Mouse (Mus musculus): Measurements from ENCODE around the gene Tradd. TPM values are rescaled to one million over a fixed set of nuclear protein-coding genes. Genes with fewer than 3 reads are reported as not detected.

Gene Tradd
- polyA plus RNA-seq, 1 experiment from 2014 or later = 14.3 TPM

DNA sequence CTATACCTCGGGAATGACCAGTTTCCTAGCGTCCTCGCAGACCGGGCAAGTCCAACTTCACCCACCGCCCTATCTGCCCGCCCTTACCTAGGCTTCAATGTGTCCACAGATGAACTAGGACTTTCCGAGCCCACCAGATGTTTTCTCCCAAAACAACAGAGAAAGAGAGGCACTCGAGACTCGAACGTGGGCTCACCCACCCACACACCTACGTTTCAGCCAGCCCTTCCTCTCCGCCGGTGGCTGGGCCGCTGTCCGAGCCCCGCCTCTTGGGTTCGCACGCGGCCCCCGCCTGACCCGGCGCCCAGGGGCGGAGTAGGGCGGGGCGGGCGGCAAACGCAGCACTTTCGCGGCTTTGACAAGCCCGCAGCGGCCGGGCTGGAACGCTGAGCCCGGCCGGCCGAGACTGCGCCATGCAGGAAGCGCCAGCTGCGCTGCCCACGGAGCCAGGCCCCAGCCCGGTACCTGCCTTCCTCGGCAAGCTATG is 5.1 kb upstream of the Tradd start, which contains the start of gene Hsf4:
Hsf4 (plus strand) TSS at position 341 of the 487 bp plus-strand sequence.
- WGBS = 0% methylated on average over 38 of the region's 42 CpGs
- Histone ChIP-seq H3K4me1 (replicated peaks; ENCODE audit: control insufficient read depth, insufficient read depth, low read length) (peaks cover 13% of the 10 kb centered on the region; the same call in 1 of the 2 replicates), H3K36me3 (ENCODE audit: control insufficient read depth, insufficient read depth, low read length) (no peaks in the 10 kb centered on the region), H3K9ac (ENCODE audit: low read depth, low read length) (peak within 1 kb of the TSS; percentile 42; the same call in 1 of the 2 replicates), H3K4me3 (ENCODE audit: low read depth, low read length) (peak within 1 kb of the TSS; percentile 39), H3K27me3 (ENCODE audit: control insufficient read depth, insufficient read depth, low read length) (peaks cover 91% of the 10 kb centered on the region), H3K27ac (ENCODE audit: low read depth, low read length) (no peak within 1 kb of the TSS), H3K9me3 (ENCODE audit: control insufficient read depth, low read length) (no peaks in the 10 kb centered on the region), H3K4me2 (replicated peaks; ENCODE audit: low read depth, low read length) (peak within 1 kb of the TSS; percentile 76)
- no peak for ATAC-seq (ENCODE audit: low FRiP score)
- peak; percentile 59 for DNase-seq (ENCODE audit: low spot score)

DNA sequence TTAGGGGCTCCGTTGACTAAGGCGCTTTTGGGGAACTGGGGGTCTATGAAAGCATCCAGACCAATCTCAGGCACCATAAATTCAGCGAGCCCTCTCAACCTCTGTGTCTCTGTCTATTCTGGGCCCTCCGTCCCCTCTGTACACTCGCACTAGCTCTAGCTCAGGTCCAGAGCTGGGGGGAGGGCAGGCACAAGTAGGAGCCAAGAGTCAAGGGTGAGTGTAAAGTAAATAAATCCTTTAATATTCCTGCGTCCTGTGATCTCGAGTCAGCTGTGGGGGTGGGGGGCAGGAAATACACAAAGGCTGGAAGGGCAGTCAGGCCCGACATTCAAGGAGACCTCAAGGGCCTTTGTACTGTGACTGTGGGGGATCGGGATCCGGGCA is 4.7 kb upstream of the Tradd start:
- Histone ChIP-seq H3K27ac (ENCODE audit: low read depth, low read length) (no peak overlapping the region), H3K9ac (ENCODE audit: low read depth, low read length) (peak overlapping the region; percentile 42; the same call in 1 of the 2 replicates), H3K4me2 (replicated peaks; ENCODE audit: low read depth, low read length) (peak overlapping the region; percentile 76), H3K27me3 (ENCODE audit: control insufficient read depth, insufficient read depth, low read length) (peaks cover 93% of the 10 kb centered on the region), H3K4me1 (replicated peaks; ENCODE audit: control insufficient read depth, insufficient read depth, low read length) (peaks cover 13% of the 10 kb centered on the region; the same call in 1 of the 2 replicates), H3K4me3 (ENCODE audit: low read depth, low read length) (peak overlapping the region; percentile 39), H3K36me3 (ENCODE audit: control insufficient read depth, insufficient read depth, low read length) (no peaks in the 10 kb centered on the region), H3K9me3 (ENCODE audit: control insufficient read depth, low read length) (no peaks in the 10 kb centered on the region)
- 0% methylated on average over 10 of the region's 10 CpGs for WGBS
- no peak for DNase-seq (ENCODE audit: low spot score)
- ATAC-seq (ENCODE audit: low FRiP score) = peak; percentile 21

DNA sequence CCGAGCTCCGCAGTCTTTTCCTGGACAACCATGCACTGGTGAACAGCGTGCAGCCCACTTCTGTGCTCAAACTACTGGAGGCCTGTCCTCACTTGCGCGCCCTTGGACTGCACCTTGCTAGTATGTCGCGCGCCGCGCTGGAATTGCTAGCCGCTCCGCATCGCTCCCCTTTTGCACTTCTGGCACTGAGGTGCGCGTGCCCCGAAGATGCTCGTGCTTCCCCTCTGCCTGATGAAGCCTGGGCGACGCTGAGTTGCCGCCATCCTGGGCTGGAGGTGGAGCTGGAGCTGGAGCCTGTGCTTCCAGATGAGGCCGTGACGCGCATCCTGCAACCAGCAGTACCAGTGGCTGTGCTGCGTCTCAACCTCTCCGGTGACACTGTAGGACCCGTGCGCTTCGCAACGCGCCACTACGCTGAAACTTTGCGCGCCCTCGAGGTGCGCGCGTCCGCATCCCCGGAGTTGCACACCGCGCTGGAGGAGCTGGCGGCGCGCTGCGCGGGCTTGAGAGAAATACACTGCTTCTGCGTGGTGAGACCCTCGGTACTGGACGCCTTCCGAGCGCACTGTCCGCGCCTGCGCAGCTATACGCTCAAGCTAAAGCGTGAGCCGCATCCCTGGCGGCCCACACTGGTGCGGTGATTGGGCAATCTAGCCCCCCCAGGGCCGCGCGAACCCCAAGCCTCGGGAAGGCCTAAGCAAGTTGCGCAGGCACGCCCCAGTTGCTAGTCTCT is 4.1 kb upstream of the Tradd start:
- Histone ChIP-seq H3K27me3 (ENCODE audit: control insufficient read depth, insufficient read depth, low read length) (peaks cover 92% of the 10 kb centered on the region), H3K9me3 (ENCODE audit: control insufficient read depth, low read length) (no peaks in the 10 kb centered on the region), H3K27ac (ENCODE audit: low read depth, low read length) (no peak overlapping the region), H3K4me3 (ENCODE audit: low read depth, low read length) (peak overlapping the region; percentile 39), H3K4me2 (replicated peaks; ENCODE audit: low read depth, low read length) (peak overlapping the region; percentile 76), H3K9ac (ENCODE audit: low read depth, low read length) (peak overlapping the region; percentile 42; the same call in 1 of the 2 replicates), H3K36me3 (ENCODE audit: control insufficient read depth, insufficient read depth, low read length) (no peaks in the 10 kb centered on the region), H3K4me1 (replicated peaks; ENCODE audit: control insufficient read depth, insufficient read depth, low read length) (peaks cover 13% of the 10 kb centered on the region; the same call in 1 of the 2 replicates)
- DNase-seq (ENCODE audit: low spot score) = peak; percentile 86
- peak; percentile 78 for ATAC-seq (ENCODE audit: low FRiP score)
- under 1% methylated on average over 65 of the region's 65 CpGs for WGBS

DNA sequence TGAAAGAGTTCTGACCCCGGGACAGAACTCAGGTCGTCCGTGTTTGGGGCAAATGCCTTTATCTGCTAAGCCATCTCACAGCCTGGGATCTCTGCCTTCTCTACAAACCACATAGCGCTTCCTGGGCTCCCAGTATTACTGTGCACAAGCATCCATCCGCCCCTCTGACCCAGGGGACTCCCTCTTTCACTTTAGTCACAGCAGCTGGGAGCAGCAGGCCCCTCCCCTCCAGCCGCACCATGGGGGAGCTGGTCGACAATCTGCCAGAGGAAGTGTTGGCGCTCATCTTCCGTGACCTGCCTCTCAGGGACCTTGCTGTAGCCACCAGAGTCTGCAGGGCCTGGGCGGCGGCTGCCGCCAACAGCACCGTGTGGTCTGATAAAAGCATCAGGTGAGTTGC is 2.4 kb upstream of the Tradd start:
- WGBS = 7% methylated on average over 13 of the region's 13 CpGs
- no peak for DNase-seq (ENCODE audit: low spot score)

DNA sequence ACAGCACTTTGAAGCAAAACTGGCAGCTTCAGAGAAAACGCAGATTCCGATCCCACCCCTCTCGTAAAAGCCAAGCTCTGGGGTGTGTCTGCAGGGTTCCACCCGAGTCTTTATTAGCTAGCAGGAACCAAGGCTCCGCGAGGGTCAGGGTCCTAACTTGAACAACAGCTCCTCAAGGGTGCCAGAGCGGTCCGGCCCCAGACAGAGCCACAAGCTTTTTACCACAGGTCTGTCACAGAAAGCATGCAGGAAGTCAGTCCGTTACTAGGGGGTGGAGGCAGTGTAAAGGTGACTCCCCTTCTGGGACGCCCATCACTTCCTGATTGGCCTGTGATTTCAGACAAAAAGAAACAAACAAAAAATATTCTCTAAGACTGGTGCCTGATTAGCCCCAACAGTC is 719 bp upstream of the Tradd start:
- no peak overlapping the region for H3K9ac ChIP-seq (ENCODE audit: low read depth, low read length)
- no peak overlapping the region for H3K27ac ChIP-seq (ENCODE audit: low read depth, low read length)
- DNase-seq (ENCODE audit: low spot score) = peak; percentile 23
- no peaks in the 10 kb centered on the region for H3K9me3 ChIP-seq (ENCODE audit: control insufficient read depth, low read length)
- H3K36me3 ChIP-seq (ENCODE audit: control insufficient read depth, insufficient read depth, low read length) = no peaks in the 10 kb centered on the region
- H3K27me3 ChIP-seq (ENCODE audit: control insufficient read depth, insufficient read depth, low read length) = peaks cover 81% of the 10 kb centered on the region
- H3K4me1 ChIP-seq (replicated peaks; ENCODE audit: control insufficient read depth, insufficient read depth, low read length) = peaks cover 8% of the 10 kb centered on the region; the same call in 1 of the 2 replicates
- 0 out of 2 replicates have a peak overlapping the region, but pooled peaks have one; percentile 81 for H3K4me2 ChIP-seq (replicated peaks; ENCODE audit: low read depth, low read length)
- H3K4me3 ChIP-seq (ENCODE audit: low read depth, low read length) = peak overlapping the region; percentile 60; the same call in 1 of the 2 replicates
- no peak for ATAC-seq (ENCODE audit: low FRiP score)
- 15% methylated on average over 10 of the region's 10 CpGs for WGBS

More for the DNA sequence above, 2.4 kb upstream of the Tradd start:
- Histone ChIP-seq H3K4me2 (replicated peaks; ENCODE audit: low read depth, low read length) (no peak overlapping the region), H3K9ac (ENCODE audit: low read depth, low read length) (no peak overlapping the region), H3K36me3 (ENCODE audit: control insufficient read depth, insufficient read depth, low read length) (no peaks in the 10 kb centered on the region), H3K27me3 (ENCODE audit: control insufficient read depth, insufficient read depth, low read length) (peaks cover 87% of the 10 kb centered on the region), H3K9me3 (ENCODE audit: control insufficient read depth, low read length) (no peaks in the 10 kb centered on the region), H3K4me1 (replicated peaks; ENCODE audit: control insufficient read depth, insufficient read depth, low read length) (peaks cover 13% of the 10 kb centered on the region; the same call in 1 of the 2 replicates), H3K27ac (ENCODE audit: low read depth, low read length) (no peak overlapping the region), H3K4me3 (ENCODE audit: low read depth, low read length) (no peak overlapping the region)
- no peak for ATAC-seq (ENCODE audit: low FRiP score)

DNA sequence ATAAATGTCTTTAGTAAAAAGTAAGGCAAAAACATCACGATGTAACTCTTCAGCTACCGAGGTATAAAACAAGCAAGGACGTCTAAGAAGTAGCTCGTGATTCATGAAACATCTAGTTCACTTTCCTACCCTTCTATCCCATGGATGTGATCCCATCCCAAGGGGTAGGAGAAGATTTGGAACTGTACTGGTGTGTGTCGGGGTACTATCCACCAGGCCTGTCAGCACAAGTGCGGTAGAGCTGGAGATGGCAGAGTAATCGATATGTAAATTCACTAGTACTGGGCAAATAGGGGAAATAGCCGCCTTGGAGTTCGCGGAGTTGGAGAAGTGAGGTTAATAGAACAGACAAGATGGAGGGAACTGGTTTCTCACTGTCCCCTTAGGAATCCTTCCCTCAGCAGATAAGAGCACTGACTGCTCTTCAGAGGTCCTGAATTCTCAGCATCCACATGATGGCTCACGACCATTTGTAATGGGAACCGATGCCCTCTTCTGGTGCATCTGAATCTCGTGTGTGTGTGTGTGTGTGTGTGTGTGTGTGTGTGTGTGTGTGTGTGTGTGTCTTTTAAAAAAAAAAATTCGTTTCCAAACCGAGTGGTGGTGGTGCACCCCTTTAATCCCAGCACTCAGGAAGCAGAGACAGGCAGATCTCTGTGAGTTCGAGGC is 1.0 kb downstream of the Tradd start:
- Histone ChIP-seq H3K27ac (ENCODE audit: low read depth, low read length) (no peak overlapping the region), H3K9me3 (ENCODE audit: control insufficient read depth, low read length) (no peaks in the 10 kb centered on the region), H3K9ac (ENCODE audit: low read depth, low read length) (no peak overlapping the region), H3K4me3 (ENCODE audit: low read depth, low read length) (no peak overlapping the region), H3K4me1 (replicated peaks; ENCODE audit: control insufficient read depth, insufficient read depth, low read length) (peaks cover 6% of the 10 kb centered on the region; the same call in 1 of the 2 replicates), H3K36me3 (ENCODE audit: control insufficient read depth, insufficient read depth, low read length) (no peaks in the 10 kb centered on the region), H3K4me2 (replicated peaks; ENCODE audit: low read depth, low read length) (no peak overlapping the region), H3K27me3 (ENCODE audit: control insufficient read depth, insufficient read depth, low read length) (peaks cover 80% of the 10 kb centered on the region)
- DNase-seq (ENCODE audit: low spot score) = no peak
- ATAC-seq (ENCODE audit: low FRiP score) = no peak
- WGBS = 39% methylated on average over 16 of the region's 16 CpGs

DNA sequence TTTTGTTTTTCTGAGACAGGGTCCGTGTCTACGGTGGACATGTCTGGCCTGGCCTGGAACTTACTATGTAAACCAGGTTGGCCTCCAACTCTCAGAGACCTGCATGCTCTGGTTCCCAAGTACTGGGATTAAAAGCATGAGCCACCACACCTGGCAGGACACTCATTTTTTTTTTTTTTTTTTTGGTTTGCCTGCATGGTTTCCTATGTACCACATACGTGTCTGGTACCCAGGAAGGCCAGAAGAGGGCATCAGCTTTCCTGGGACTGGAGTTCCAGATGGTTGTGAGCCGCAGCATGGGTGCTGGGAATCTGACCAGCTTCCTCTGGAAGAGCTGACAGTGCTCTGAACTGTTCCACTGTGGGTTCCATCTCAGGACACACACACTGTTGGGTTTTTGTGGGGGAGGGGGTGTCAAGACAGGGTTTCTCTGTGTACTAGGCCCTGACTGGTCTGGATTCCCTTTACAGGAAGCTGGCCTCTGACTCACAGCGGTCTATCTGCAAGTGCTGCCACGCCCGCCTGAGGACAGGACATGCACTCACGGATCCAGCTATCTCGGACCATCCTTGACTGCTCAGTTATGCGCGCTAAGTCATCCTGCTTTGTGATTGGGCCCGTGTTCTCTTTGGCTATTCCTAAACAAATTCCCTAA is 3.0 kb downstream of the Tradd start:
- WGBS = 86% methylated on average over 12 of the region's 12 CpGs
- H3K36me3 ChIP-seq (ENCODE audit: control insufficient read depth, insufficient read depth, low read length) = no peaks in the 10 kb centered on the region
- no peak for DNase-seq (ENCODE audit: low spot score)
- peaks cover 71% of the 10 kb centered on the region for H3K27me3 ChIP-seq (ENCODE audit: control insufficient read depth, insufficient read depth, low read length)
- ATAC-seq (ENCODE audit: low FRiP score) = no peak
- no peaks in the 10 kb centered on the region for H3K9me3 ChIP-seq (ENCODE audit: control insufficient read depth, low read length)
- peaks cover 2% of the 10 kb centered on the region; the same call in 1 of the 2 replicates for H3K4me1 ChIP-seq (replicated peaks; ENCODE audit: control insufficient read depth, insufficient read depth, low read length)
- H3K9ac ChIP-seq (ENCODE audit: low read depth, low read length) = no peak overlapping the region
- H3K27ac ChIP-seq (ENCODE audit: low read depth, low read length) = no peak overlapping the region
- no peak overlapping the region for H3K4me2 ChIP-seq (replicated peaks; ENCODE audit: low read depth, low read length)
- H3K4me3 ChIP-seq (ENCODE audit: low read depth, low read length) = no peak overlapping the region

DNA sequence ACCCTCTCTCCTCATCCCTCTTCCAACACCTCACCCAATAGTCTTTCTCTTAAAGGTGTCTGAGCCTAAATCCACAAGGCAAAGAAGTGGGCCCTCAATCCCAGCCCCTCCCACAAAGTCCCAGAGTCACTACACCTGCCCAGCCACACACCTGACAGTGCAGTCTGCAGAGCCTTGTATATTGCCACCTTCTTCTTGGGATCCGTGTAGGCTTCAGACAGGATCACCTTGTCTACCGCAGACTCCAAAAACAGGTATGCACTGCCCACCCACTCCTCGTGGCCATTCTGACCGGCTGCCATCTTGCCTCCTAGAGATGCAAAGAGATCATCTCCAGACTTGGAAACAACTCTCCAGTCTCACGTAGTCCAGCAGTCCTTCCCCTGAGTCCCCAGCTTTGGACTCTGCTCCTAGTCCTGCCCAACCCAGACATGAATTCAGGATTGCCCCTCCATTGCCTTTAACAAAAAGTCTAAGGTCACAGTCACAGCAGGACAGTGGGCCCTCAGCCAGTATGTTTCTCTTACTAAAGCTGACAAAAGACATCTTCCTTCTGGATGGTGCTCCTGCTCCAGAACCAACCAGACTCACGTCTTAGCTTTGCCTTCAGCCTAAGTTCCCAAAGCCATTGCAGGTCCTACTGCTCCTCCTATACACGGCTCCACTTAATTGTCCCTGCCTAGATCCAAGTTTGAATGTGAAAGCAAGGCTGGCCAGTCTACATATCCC is 3.9 kb downstream of the Tradd start:
- no peak for ATAC-seq (ENCODE audit: low FRiP score)
- Histone ChIP-seq H3K4me1 (replicated peaks; ENCODE audit: control insufficient read depth, insufficient read depth, low read length) (peaks cover 2% of the 10 kb centered on the region; the same call in 1 of the 2 replicates), H3K4me2 (replicated peaks; ENCODE audit: low read depth, low read length) (no peak overlapping the region), H3K4me3 (ENCODE audit: low read depth, low read length) (no peak overlapping the region), H3K9me3 (ENCODE audit: control insufficient read depth, low read length) (no peaks in the 10 kb centered on the region), H3K27ac (ENCODE audit: low read depth, low read length) (no peak overlapping the region), H3K27me3 (ENCODE audit: control insufficient read depth, insufficient read depth, low read length) (peaks cover 72% of the 10 kb centered on the region), H3K9ac (ENCODE audit: low read depth, low read length) (no peak overlapping the region), H3K36me3 (ENCODE audit: control insufficient read depth, insufficient read depth, low read length) (no peaks in the 10 kb centered on the region)
- DNase-seq (ENCODE audit: low spot score) = no peak
- WGBS = 63% methylated on average over 7 of the region's 7 CpGs
